Mouse (Mus musculus) CH12.LX (cell line): ENCODE data around the gene P2rx1. TPM values are rescaled to one million over a fixed set of nuclear protein-coding genes. Genes with fewer than 3 reads are reported as not detected.

Source experiments
- DNase-seq: peaks from one replicate; pipeline ENCODE4 v3.0.0-alpha.2; 2013; ENCODE audit errors: extremely low read depth
- H3K27ac ChIP-seq: 2 replicates; pipeline ENCODE4 v1.5.1; 2012; ENCODE audit warnings: low read depth, mild to moderate bottlenecking, control low read depth, moderate library complexity; ENCODE audit not compliant: insufficient read depth
- H3K27me3 ChIP-seq: replicated peaks from 2 replicates; pipeline ENCODE3; 2012; ENCODE audit warnings: inconsistent platforms
- H3K36me3 ChIP-seq, 2 experiments: replicated peaks in 1 of 2; 2 replicates each; pipeline versions ENCODE3 to v1.6.1; 2012; ENCODE audit warnings: inconsistent platforms in 1 of 2, low read length in 1 of 2, mild to moderate bottlenecking in 1 of 2, mixed read lengths in 1 of 2, moderate library complexity in 1 of 2; ENCODE audit not compliant: control insufficient read depth in 1 of 2, insufficient read depth in 1 of 2
- H3K4me1 ChIP-seq, 2 experiments: 2 replicates each; pipeline ENCODE4 v1.6.1; 2012; ENCODE audit warnings: inconsistent platforms in 1 of 2, moderate library complexity in 1 of 2; ENCODE audit not compliant: insufficient read depth in 2 of 2, control insufficient read depth in 1 of 2
- H3K4me2 ChIP-seq: 2 replicates; pipeline ENCODE4 v1.6.1; 2012; ENCODE audit warnings: low read depth, mild to moderate bottlenecking, control low read depth; ENCODE audit not compliant: poor library complexity, insufficient read depth, severe bottlenecking
- H3K4me3 ChIP-seq, 3 experiments: fragments of 150-350 bp in 1 of 3; sonication (generic) in 1 of 3; replicated peaks in 1 of 3; 2 replicates each; pipeline versions ENCODE3 to v1.5.1; 2011 to 2012; ENCODE audit warnings: low read depth in 2 of 3, low read length in 2 of 3, mild to moderate bottlenecking in 2 of 3, moderate library complexity in 2 of 3, control low read depth in 1 of 3, improper control_type of control experiment in 1 of 3, inconsistent platforms in 1 of 3, mixed read lengths in 1 of 3; ENCODE audit not compliant: poor library complexity in 1 of 3
- H3K79me2 ChIP-seq: replicated peaks from 2 replicates; pipeline ENCODE4 v1.6.1; 2012; ENCODE audit warnings: mild to moderate bottlenecking, moderate library complexity; ENCODE audit not compliant: control insufficient read depth, poor library complexity, insufficient read depth, severe bottlenecking; ENCODE audit errors: extremely low read depth
- H3K9ac ChIP-seq: 2 replicates; pipeline ENCODE4 v1.6.1; 2012; ENCODE audit warnings: low read depth, mild to moderate bottlenecking, control low read depth, moderate library complexity; ENCODE audit not compliant: insufficient read depth
- H3K9me3 ChIP-seq: replicated peaks from 2 replicates; pipeline ENCODE3; 2012; ENCODE audit warnings: low read length, inconsistent platforms, mixed read lengths
- ELF1 ChIP-seq: IDR thresholded peaks from 2 replicates; pipeline ENCODE4 v1.6.1; 2014; ENCODE audit warnings: low read depth, mild to moderate bottlenecking, inconsistent platforms, low read length, improper control_type of control experiment
- IRF4 ChIP-seq: IDR thresholded peaks from 2 replicates; pipeline ENCODE4 v1.6.1; 2014; ENCODE audit warnings: low read depth, mild to moderate bottlenecking, inconsistent platforms, low read length, improper control_type of control experiment
- JUN ChIP-seq: IDR thresholded peaks from 2 replicates; pipeline ENCODE4 v1.6.1; 2011; ENCODE audit warnings: low read depth, mild to moderate bottlenecking, low read length, improper control_type of control experiment, moderate library complexity; ENCODE audit not compliant: insufficient read depth
- KAT2A ChIP-seq: IDR thresholded peaks from 2 replicates; pipeline ENCODE4 v1.6.1; 2012; ENCODE audit warnings: low read length, improper control_type of control experiment, inconsistent platforms; ENCODE audit not compliant: insufficient replicate concordance
- MAFK ChIP-seq: IDR thresholded peaks from 2 replicates; pipeline ENCODE4 v1.6.1; 2011; ENCODE audit warnings: low read length, improper control_type of control experiment; ENCODE audit not compliant: insufficient replicate concordance
- MAX ChIP-seq: IDR thresholded peaks from 2 replicates; pipeline ENCODE4 v1.6.1; 2011; ENCODE audit warnings: low read length, improper control_type of control experiment
- NRF1 ChIP-seq: IDR thresholded peaks from 2 replicates; pipeline ENCODE4 v1.6.1; 2014; ENCODE audit warnings: low read depth, mild to moderate bottlenecking, inconsistent platforms, low read length, improper control_type of control experiment, moderate library complexity
- POLR2A ChIP-seq: IDR thresholded peaks from 2 replicates; pipeline ENCODE4 v1.6.1; 2011; ENCODE audit warnings: low read depth, mild to moderate bottlenecking, improper control_type of control experiment, low read length
- RAD21 ChIP-seq: IDR thresholded peaks from 2 replicates; pipeline ENCODE4 v1.6.1; 2011; ENCODE audit warnings: low read depth, mild to moderate bottlenecking, low read length, improper control_type of control experiment, moderate library complexity
- SMC3 ChIP-seq: IDR thresholded peaks from 2 replicates; pipeline ENCODE4 v1.6.1; 2011; ENCODE audit warnings: low read depth, low read length, improper control_type of control experiment
- TBP ChIP-seq: conservative IDR thresholded peaks from 2 replicates; pipeline ENCODE4 v1.6.1; 2011; ENCODE audit warnings: low read depth, low read length, improper control_type of control experiment
- dilution Hi-C: fragments of 300-500 bp; cut with MboI; formaldehyde crosslinking; loops from 2 replicates; pipeline ENCODE4 v1.14.3; 2020; ENCODE audit warnings: low sequenced_read_pairs; ENCODE audit not compliant: extremely low pct_unique_long_range_greater_than_20kb, extremely low pct_ligation_motif_present
- in situ Hi-C: fragments of 300-500 bp; cut with MboI; formaldehyde crosslinking; loops from 3 replicates; pipeline ENCODE4 v1.14.3; 2019; ENCODE audit warnings: low sequenced_read_pairs, low pct_ligation_motif_present, low pct_unique_long_range_greater_than_20kb, mixed read lengths
- polyA plus RNA-seq: library from polyadenylated mRNA; unstranded; fragments of >175 nt; gene quantifications from 2 replicates; pipeline ENCODE4 v1.2.1, GENCODE M21; 2012; ENCODE audit warnings: low read depth; ENCODE audit not compliant: insufficient read length
- total RNA-seq, 2 experiments: library from RNA; depleted of rRNA; stranded (reverse); fragments of 300-350 nt in 1 of 2; fragments of >200 nt in 1 of 2; gene quantifications; 2 replicates each; pipeline ENCODE4 v1.2.3; 2012 to 2014

The P2rx1 gene
- total and polyA plus RNA-seq, 3 experiments, result 15.9 to 23.3 (median 21.5) TPM

DNA sequence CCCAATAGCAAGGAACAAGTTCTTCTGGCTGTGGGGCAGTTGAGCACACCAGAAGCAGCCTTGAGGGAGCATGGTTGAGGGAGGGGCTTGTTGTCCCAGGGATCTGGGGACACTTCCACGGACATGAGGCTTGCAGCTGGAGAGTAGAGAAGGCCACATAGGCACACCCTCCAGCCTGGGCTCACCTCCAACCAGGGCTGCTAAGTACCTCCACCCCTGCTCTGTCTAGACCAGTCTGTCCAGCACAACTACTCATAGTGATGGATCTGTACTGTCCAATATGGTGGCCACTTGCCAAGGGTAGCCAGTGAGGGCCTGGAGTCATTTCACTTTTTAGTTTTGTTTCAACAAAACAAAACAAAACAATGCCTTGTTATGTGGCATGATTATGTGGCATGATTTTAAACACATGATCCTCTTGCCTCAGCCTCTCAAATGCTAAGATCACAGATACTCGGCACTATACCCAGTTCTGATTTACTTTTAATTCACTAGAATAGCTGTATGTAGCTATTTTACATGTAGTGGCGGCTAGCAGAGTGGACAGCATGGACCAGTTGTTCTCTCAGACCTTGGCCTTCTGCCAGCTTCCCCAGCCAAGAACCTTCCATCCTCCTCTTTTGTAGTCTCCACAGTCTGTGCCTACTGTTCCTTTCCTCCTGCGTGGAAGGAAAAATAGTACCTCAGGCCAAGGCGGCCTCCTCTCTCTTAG, 16.6 kb downstream of the P2rx1 start:
- peaks cover 15% of the 10 kb centered on the region for H3K27me3 ChIP-seq
- H3K36me3 ChIP-seq, result peaks cover 16 to 67% of the 10 kb centered on the region in 2 experiments

DNA sequence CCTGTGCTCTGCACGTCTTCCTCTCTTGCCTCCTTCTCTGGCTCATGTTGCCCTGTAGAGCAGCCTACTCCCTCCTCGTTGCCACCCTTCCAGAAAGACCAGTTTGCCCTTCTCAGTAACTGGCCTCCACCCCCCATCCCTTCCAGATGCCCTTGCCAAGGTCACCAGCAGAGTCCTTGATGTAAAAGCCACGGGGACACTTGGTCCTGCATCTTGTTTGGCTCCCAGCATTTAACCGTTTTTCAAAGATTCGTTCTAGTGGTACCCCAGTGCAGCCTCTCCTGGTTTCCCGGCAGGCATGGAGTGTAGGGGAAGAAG, 17.2 kb downstream of the P2rx1 start:
- Histone ChIP-seq H3K27me3 (peaks cover 15% of the 10 kb centered on the region), H3K9ac (no peak overlapping the region), H3K9me3 (no peaks in the 10 kb centered on the region), H3K4me2 (no peak overlapping the region), H3K36me3 (peaks cover 16 to 62% of the 10 kb centered on the region in 2 experiments), H3K79me2 (no peaks in the 10 kb centered on the region)
- in situ Hi-C loops, result loop anchor here (25.0 kb wide), 1 partner anchor 579 kb away; the partner anchor contains the start of genes Ggt6 and Mybbp1a
- no peak for DNase-seq
- TF ChIP-seq MAFK (no peak), SMC3 (no peak), MAX (no peak), RAD21 (no peak), IRF4 (no peak), JUN (no peak), TBP (no peak)
- TF ChIP-seq, all 38 proteins: peak for 0
- H3K4me1 ChIP-seq, result peaks cover 13 to 33% of the 10 kb centered on the region in 2 experiments
- dilution Hi-C loops, result no loop called here
- no peak overlapping the region for H3K4me3 ChIP-seq
- no peak overlapping the region for H3K27ac ChIP-seq

More for the DNA sequence above, 16.6 kb downstream of the P2rx1 start:
- H3K27ac ChIP-seq, result no peak overlapping the region
- H3K4me3 ChIP-seq, result no peak overlapping the region
- DNase-seq, result no peak
- in situ Hi-C loops, result loop anchor here (25.0 kb wide), 1 partner anchor 578 kb away; the partner anchor contains the start of genes Ggt6 and Mybbp1a
- dilution Hi-C loops, result no loop called here
- H3K4me1 ChIP-seq, result peaks cover 13 to 34% of the 10 kb centered on the region in 2 experiments
- TF ChIP-seq POLR2A (no peak), KAT2A (no peak), NRF1 (no peak), ELF1 (no peak), RAD21 (no peak)
- TF ChIP-seq, all 38 proteins: peak for 0
- H3K79me2 ChIP-seq, result no peaks in the 10 kb centered on the region
- no peak overlapping the region for H3K4me2 ChIP-seq
- H3K9ac ChIP-seq, result no peak overlapping the region
- no peaks in the 10 kb centered on the region for H3K9me3 ChIP-seq
